Mouse (Mus musculus): ENCODE results near the gene Spag8.

The Spag8 gene

DNA sequence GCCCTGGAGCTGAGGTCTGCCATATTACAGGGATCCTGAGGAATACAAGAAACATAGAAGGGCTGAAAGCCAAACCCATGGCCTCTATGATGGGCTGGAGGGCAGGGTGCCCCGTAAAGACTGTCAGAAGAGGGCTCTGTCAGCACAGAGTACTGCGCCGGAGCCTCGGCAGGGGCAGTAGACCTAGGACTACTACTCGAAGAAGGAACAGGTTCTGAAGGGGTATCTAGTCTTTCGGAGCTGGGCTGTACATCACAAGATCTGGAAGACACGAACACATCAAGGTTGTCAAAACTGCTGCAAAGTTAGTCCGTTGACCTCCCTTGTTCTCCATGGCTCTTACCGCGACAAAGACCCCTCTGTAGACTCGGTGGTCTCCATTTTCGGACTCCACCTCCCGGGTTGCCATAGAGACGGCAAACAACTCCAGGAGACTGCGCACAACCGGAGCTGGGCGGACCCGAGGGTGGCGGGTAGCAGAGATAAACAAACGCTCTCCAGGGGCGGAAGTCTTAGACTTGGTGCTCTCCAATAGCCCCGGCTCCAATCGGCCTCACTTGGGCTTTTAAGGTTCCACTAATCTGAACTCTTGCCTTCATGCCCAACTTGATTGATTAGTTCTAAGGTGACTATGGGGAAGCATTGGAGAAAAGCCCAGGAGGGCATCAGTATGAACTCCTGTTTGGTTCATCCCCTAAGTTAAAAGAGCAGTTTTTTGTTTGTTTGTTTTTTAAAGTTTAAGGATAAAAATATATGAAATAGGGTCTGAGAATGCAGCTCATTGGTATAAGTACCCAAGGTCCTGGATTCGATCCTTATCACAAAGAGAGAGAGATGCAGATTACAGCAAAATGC lies at the start of gene Spag8:
Gene Spag8, minus strand, starts transcription at position 434 of the 855 bp plus-strand sequence.
- no peak for DNase-seq (ENCODE audit: extremely low spot score, low read depth, low spot score)

DNA sequence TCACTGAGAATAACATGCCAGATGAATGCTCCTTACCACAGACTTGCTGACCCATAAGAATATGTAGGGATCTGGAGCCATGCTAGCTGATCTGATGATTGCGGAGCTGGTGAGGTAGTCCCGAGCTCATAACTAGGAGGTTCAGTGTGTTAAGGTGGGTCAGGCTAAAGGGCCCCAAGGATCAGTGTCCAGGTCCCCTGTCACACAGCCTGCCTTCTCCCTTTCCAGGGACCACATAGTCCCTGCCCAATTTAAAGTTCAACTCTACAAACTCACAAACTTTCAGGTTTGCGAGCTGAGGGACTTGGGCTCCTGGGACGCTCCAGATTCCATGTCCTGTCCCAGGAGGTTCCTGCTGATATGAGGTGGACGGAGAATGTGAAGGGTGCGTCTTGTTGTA lies 47.3 kb upstream of the Spag8 start, which contains the start of gene Olfr70:
Gene Olfr70, minus strand, starts transcription at position 101 of the 400 bp plus-strand sequence.
- DNase-seq (ENCODE audit: extremely low spot score, low read depth, low spot score): no peak

DNA sequence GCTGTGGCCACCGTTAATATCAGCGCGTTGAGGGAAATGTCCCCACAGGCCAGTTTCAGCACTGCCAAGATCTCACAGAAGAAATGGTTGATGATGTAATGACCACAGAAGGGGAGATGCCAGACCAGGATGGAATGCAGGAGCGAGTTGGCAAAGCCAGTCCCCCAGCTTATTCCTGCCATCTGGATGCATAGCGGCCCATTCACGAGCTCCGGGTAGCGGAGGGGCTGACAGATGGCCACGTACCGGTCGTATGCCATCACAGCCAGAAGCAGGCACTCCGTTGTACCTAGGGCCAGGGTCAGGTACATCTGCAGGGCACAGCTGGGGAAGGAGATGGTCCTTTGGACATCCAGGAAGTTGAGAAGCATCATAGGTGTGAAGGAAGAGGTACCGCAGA lies 43.2 kb upstream of the Spag8 start:
- DNase-seq (ENCODE audit: extremely low spot score, low read depth, low spot score): no peak

DNA sequence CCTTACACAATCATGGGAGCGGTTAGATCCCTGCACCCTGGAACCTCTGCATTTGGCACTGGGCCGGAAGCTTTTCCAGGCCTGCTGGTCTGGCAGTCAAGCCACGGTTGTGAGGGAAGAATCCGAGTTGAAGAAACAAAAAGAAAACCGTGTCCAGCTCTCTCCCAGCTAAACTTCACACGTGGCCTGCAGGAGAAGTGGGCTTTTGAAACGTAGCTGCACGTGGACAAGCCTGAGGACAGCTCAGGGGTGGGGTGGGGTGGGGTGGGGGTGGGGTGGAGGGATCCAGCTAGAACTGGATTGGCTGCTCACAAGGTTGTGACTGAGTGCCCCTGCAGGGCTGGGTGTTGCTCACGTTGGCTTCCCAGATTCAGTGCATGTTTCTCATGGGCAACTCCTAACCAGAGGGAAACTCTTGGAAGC lies 41.9 kb upstream of the Spag8 start:
- DNase-seq (ENCODE audit: extremely low spot score, low read depth, low spot score): no peak

DNA sequence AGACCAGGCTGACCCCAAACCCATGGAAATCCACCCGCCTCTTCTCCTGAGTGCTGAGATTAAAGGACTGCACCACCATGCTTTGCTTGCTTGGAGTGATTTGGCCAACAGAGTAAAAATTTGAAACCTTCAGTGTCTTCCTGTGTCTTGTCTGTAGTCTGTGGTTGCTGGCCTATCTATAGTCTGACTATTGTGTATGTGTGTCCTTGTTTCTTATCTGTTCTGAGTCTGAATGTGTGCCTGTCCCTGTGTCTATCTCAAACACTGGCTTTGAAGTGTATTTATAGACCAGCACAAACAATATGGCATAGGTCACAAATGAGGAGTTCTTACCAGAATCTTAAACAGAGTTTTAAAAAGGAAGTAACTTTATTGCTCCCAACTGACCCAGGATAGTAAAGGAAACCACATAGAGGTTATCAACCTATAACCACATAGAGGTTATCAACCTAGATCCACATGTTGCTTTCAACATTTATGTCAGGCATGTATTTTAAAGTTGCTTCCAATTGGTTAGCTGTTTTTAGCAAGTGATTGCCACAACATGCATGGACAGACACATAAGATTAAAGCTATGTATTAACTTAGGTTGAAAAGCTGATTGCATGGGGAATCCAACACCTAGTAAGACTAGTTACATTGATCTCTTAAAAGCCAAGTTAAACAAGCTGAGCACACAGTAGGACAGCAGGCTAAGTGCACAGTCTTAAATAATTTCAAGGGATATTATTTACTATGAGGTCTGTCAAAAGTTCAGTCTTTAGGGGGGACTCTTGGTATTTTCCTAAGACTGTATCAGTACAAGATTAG lies 41.2 kb upstream of the Spag8 start:
- DNase-seq (ENCODE audit: extremely low spot score, low read depth, low spot score): no peak

DNA sequence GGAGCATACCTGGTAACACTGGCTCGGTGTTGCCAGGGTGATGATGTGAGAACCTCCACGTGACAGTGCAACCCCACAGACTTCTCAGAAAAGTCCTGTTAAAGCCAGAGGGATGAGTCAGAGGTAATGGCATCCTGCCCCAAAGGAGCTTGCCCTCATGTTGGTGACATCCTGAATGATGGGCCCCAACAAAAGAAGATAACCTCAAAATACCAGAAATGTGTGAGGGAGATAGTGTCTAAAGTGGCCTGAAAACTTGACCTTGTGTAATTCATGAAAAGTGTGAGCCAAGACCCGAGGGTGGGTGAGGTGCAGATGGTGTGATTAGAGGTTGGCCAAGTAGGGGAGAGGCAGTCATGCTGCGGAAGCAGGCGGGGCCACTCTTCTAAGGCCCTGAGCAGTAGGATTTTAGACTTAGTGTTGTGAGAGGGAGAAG lies 40.4 kb upstream of the Spag8 start:
- no peak for DNase-seq (ENCODE audit: extremely low spot score, low read depth, low spot score)

DNA sequence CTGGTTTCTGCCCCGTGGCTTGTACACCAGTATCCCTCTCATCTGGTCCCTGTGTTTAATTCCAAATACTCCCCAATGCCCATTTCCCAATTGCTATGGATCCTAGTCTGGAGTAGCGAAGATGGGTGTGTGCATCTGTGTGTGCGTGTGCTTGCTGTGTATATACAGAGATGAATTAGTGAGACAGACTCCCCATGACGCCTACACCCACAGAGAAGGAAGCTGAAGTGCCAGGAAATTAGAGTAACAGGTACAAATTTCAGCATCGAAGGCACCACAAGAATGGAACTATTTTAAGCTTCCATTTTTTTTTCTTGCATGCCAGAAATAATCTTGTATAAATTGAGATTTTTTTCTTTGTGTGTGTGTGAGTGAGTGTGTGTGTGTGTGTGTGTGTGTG lies 37.6 kb upstream of the Spag8 start:
- DNase-seq (ENCODE audit: extremely low spot score, low read depth, low spot score): no peak

DNA sequence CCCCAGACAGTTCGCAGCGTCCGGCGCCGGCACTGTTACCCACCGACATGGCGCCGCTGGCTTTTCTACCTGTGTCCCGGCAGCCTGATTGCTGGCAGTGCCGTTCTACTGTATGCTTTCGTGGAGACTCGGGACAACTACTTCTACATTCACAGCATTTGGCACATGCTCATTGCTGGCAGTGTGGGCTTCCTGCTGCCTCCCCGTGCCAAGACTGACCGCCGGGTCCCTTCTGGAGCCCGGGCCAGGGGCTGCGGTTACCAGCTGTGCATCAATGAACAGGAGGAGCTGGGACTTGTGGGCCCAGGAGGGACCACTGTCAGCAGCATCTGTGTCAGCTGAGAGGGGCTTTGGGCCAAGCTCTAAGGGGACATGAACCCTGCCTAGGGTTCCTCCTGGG lies 36.6 kb upstream of the Spag8 start:
- DNase-seq (ENCODE audit: extremely low spot score, low read depth, low spot score): no peak

DNA sequence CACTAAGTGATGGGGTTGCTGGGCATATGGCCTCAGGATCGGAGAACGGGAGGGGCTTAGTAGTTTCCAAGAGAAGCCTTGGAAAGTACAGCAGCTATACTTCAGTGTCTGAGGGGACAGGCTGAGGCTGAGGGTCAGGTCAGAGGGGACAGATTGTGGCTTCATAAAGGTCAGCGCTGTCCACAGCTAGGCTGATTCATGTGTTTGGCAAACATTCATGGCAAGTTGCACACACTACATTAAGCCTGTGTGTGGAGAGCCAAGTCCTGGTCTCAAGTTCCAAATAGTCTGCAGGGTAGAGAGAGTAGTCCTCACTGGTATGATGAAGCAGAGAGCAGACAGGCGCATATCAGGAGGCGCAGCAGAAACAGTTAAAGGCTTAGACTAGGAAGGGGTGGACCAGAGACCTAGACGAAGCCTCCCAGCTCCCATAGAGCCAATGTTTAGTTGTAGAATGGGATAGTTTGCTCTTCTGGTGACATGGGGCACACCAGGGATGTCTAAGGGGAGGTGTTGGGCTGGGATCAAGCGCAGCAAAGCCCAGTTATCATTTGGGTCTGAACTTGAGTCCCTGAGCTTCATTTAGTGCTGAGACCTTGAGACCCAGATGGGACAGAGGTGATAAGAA lies 26.1 kb upstream of the Spag8 start:
- no peak for DNase-seq (ENCODE audit: extremely low spot score, low read depth, low spot score)

DNA sequence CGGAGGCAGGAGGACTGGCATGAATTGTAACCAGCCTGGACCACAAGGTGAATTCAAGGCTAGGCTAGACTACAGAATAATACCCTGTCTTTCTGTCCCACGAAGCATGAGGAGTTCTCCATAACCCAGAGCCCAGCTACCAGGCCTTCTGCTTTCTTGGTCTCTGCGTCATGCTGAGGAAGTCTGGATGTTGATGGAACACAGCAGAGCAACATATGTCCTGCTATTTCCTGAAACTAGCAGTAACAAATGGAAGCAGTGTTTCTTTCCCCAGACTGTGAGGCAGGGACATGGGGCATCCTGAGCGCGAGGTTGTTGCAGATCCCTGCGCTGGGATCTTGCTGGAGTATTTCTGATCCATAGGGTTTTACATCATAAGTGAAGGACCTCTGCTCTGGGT lies 25.1 kb upstream of the Spag8 start:
- no peak for DNase-seq (ENCODE audit: extremely low spot score, low read depth, low spot score)

DNA sequence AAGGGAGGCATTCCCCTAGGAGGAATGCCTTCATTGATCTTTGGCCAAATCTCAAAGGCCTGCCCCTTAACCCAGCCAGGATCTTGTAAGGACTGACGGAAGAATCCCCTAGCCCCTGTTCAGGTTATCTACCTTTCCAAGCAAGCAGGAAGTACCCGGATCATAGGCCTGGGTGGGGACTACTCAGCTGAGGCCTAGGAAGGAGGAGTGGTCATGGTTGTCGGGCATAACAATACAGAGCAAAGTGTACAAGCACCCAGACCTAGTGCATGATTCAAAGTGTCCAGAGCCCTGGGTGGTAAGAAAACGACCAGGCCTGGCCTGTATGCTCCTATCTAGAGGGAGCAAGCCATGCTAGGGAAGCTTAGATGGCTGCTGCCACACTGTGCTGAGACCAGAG lies 22.2 kb upstream of the Spag8 start:
- DNase-seq (ENCODE audit: extremely low spot score, low read depth, low spot score): no peak

DNA sequence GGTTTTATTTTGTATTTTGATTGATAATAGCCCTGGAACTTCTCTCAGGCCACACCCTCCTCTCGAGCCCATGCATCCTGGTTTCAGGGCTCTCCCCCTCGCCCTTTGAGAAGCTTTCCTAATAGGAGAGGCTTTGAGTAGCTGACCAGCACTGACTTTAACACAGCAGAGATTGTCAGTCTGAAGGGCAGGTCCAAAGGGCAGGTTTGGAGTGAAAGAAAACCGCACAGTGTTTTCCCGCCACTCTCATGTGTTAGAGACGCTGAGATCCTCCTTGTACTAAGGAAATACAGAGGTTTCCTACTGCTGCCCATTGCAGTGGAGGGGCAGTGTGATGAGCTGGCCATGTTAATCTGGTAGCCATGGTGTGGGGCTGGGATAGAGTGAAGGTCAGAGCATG lies 21.6 kb upstream of the Spag8 start:
- no peak for DNase-seq (ENCODE audit: extremely low spot score, low read depth, low spot score)

DNA sequence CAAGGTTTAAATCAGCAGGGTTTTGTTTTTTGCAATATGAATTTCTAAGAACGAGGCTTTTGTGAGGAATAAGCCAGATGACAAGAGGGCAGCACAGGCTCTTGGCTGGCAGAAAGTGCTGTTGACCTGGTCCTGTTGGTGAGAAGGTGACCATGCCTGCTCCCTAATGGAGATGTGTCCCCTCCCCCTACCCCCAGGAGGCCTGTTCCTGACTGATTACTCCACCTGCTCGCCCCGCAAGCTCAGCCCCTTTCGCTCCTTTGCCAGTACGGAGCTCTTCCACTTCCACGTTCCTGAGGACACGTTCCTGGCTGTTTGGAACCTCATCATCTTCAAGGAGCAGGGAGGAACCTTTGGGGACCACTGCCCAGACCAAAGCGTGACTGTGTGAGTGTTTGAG lies 20.3 kb upstream of the Spag8 start:
- no peak for DNase-seq (ENCODE audit: extremely low spot score, low read depth, low spot score)

DNA sequence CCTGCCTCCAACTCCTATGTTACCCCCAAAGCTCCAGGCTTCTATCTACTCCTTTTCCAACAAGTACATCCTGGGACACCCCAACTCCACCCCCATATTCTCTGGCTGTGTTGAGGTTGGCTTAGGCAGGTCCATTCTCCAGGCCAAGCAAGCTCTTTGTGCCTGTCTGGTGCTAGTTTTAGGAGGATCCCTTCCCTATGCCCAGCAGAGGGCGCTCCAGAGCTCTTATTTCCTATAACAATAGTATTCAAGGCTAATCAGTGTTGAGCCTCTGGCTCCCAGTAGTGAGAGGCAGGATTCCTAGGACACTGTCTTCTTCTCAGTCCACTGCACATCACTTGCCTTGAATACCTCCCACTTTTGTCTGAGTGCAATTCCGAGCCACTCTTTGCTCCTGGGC lies 18.7 kb upstream of the Spag8 start:
- peak; percentile 80 for DNase-seq (ENCODE audit: extremely low spot score, low read depth, low spot score)

DNA sequence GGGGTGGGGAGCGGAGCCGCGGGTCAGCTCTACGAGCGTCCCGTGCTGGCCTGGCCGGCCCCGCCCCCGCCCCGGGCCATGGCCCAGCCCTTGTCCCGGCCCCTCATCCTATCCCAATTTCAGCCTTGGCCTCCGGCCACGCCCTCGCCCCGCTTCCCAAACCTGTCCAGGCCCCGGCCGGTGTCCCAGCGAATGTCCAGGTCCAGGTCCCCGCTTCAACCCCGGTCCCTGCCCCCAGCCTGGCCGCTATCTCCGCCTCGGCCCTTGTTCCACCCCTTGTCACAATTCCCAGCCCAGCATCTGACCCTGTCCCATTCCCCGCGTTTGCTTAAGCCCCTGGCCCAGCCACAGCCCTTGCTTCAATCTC lies 16.0 kb upstream of the Spag8 start:
- no peak for DNase-seq (ENCODE audit: extremely low spot score, low read depth, low spot score)

DNA sequence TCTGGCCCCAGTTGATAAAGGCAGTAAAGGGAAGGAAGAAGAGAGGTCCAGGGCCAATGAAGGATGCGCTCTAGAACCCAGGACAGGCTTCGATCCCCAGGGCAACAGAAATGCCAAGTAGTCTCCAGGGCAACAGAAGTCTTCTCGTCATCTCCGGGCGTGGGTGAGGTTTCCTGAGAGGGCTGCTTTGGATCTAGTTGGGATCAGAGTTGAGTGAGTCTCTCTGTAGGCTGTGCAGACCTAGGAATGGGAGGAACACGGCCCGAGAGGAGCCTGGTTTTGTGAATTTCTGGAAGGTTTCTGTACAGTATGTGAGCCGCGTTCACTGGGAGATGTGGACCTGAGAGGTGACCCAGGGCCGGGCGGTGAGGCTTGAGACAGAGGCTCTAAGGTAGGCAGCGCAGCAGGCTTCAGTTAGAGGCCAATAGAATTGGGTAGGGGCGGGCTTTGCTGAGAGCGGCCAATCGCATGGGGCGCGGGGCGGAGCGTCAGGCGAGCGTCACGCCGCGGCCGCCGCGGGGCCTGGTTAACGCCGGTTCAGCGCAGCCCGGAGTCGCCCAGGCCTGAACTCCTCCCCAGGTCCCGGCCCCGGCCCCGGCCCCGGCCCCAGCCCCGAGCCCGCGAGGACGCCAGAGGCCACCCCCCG lies 15.5 kb upstream of the Spag8 start, which contains the start of the genes Tmem8b and Fam221b:
Gene Tmem8b, plus strand, starts transcription at position 190 of the 646 bp plus-strand sequence.
Gene Fam221b, minus strand, starts transcription at position 364 of the 646 bp plus-strand sequence.
- no peak for DNase-seq (ENCODE audit: extremely low spot score, low read depth, low spot score)

DNA sequence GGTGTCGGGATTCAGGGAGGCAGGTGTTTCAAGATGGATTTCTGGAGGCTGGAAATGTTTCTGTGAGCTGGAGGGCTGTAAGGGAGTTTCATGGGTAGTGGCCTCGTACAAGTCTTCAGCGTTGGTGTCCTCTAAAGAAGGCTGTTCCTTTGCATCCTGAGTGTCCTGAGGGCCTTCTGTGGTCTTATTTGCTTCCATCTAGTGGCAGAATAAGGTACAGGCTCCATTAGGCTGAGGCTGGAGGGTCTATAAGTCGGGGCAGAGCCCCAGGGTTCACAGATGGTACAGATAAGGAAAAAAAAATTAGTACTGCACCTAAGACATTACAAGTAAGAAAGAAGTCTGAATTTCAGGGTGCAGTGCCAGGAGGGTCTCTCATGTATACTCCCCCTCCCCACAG lies 13.0 kb upstream of the Spag8 start:
- no peak for DNase-seq (ENCODE audit: extremely low spot score, low read depth, low spot score)

DNA sequence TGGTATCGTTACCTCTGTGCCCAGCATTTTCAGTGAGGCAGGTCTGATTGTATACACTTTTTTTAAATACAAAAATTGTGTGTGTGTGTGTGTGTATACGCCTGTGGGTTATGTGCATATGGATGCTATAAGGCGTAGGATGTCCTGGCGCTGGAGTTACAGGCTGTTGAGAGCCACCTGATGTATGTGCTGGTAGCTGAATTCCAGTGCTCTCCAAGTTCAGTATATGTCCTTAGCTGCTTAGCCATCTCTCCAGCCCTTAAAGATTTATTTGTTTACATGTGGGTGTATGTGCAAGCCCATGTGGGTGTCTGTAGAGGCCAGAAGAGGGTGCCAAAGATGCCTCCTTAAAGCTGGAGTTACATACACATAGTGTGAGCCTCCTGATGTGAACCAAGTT lies 3.8 kb upstream of the Spag8 start:
- no peak for DNase-seq (ENCODE audit: extremely low spot score, low read depth, low spot score)

DNA sequence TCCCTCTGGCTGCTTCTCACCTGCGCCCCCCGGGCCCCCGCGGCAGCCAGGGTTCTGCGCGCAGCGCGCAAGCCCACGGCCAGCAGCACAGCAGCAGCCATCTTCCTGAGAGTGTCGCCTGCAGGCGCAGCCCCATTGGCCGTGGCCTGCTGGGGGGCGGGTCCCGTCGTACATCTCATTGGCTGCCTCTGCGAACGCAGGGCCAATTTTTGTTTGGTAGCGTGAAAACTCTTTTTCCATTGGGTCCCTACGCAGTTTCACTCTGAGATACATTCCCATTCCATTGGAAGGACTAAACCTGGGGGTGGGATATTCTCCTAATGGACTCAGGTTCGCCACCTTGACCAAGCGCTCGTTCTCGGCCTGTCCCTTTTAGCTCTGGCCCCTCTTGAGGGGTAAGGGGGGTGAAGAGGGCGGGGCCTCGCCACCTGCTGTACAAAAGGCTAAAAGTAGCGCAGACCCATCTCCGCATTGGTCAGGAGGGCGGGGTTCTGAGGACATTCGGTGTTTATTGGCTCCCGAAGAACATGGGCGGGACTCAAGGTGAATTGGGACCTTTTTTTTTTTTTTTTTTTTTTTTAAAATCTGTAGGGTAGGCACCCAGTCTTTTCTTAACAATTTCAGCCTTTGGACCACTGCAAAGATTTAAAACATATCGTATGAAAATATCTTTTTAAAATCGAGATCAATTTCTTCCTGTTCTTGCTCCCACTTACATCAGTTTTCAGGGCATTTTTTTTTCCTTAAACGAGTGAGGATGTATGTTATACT lies 3.1 kb upstream of the Spag8 start, which contains the start of gene Hint2:
Gene Hint2, minus strand, starts transcription at position 128 of the 771 bp plus-strand sequence.
- DNase-seq (ENCODE audit: extremely low spot score, low read depth, low spot score): peak; percentile 98
